Mouse (Mus musculus) heart, postnatal 25 days (tissue): ENCODE data around the gene Ephb1. TPM values are rescaled to one million over a fixed set of nuclear protein-coding genes. Genes with fewer than 3 reads are reported as not detected.

ENCODE experiments used
- DNase-seq: peaks from one replicate; pipeline ENCODE4 v3.0.0; 2022; ENCODE audit warnings: low spot score
- intact Hi-C: fragments of 180-260 bp; cut with DNase I; formaldehyde crosslinking; loops from one replicate; pipeline ENCODE4 v1.15.1; 2025
- total RNA-seq, 2 experiments: library from RNA; stranded (reverse); gene quantifications; 2 replicates each; pipeline ENCODE4 v1.2.3; 2021

Gene Ephb1
- total RNA-seq, 2 experiments from 2014 or later = 19.5 to 21.0 TPM

DNA sequence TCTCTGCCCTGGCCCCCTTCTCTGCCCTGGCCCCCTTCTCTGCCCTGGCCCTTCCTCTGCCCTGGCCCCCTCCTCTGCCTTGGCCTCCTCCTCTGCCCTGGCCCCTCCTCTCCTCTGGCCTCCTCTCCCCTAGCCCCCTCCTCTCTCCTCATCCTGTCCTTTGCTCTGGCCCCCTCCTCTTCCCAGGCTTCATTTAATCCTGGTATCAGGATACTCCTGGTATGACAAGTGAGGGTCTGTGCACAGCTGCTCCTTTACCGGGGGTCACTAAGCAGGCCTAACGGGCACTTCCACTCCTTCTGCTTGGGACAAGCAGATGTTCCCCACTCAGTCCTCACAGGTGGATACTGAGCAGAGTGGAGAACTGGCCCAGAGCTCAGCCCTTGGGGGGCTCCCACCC is 247.3 kb downstream of the Ephb1 start:
- DNase-seq = no peak
- intact Hi-C loops = no loop called here

- intact Hi-C loops = no loop called here
- DNase-seq = no peak
Observed at GRCm38 (mm10) chr9:102096825-102097224, 257.7 kb downstream of the Ephb1 start.

- intact Hi-C loops = no loop called here
- no peak for DNase-seq
Observed at GRCm38 (mm10) chr9:102088598-102088997, 265.9 kb downstream of the Ephb1 start.

- intact Hi-C loops = no loop called here
Observed at GRCm38 (mm10) chr9:102086053-102086706, 268.3 kb downstream of the Ephb1 start.

DNA sequence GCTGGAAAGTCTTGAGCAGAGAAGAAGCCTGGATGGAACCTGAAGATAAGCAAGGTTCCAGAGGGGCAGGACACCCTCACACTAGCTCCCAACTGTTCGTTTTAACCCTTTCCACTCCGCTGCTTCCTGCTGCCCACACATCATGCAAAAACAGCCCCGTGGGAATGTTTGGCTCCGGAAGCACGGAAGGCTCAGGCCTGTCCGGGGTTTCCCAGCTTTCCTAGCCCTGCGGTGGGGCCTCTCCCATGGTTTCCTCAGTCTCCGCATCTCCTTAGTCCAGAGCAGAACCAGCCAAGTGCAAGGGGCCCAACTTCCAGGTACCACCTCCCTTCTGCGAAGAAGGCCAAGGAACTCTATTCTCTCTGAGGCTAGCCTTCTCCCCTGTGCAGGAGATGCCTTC is 269.0 kb downstream of the Ephb1 start:
- no peak for DNase-seq
- intact Hi-C loops = no loop called here

More at GRCm38 (mm10) chr9:102086053-102086706, 268.3 kb downstream of the Ephb1 start:
- DNase-seq = no peak

DNA sequence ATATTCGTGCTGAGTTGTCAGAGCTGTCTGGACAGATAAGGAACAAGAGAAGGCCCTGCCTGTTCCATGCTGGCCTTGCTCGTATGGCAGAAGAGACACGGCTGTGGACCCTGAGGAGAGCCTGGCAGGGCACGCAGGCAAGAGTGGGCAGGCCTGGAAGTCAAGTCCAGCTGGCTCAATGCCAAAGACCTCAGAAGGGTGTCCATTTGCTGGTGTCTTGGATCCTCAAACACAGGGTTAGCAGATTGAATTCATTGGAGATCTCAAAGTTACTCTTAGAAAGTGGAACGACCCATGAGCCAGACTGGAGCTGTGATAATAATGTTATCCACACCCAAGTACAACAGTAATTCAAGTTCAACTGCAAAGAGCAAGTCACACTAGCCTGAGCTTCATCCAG is 273.6 kb downstream of the Ephb1 start:
- no peak for DNase-seq
- intact Hi-C loops = no loop called here

GRCm38 (mm10) chr9:102079151-102079550 is 275.3 kb downstream of the Ephb1 start:
- intact Hi-C loops = no loop called here
- DNase-seq = no peak

DNA sequence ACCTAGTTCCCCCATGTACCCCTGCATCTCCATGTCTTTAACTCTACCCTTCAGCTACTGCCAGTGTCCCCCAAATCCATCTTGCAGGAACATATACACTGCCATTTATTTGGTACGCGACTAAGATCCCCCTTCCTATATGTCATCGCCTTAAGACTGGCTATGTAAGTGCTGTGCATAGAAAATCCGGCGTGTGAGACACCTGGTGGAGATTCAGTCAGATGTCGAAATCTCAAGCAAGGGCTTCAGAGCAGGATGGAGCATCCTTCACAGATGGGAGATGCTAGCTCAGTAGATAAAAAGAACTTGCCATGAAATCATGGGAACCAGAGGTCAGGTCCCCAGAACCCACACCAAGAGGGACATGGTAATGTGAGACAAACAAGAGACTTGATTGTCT is 276.3 kb downstream of the Ephb1 start:
- DNase-seq = no peak

GRCm38 (mm10) chr9:102075539-102075938 is 279.0 kb downstream of the Ephb1 start:
- intact Hi-C loops = no loop called here
- no peak for DNase-seq

More for the DNA sequence above, 276.3 kb downstream of the Ephb1 start:
- intact Hi-C loops = no loop called here

- intact Hi-C loops = no loop called here
- no peak for DNase-seq
Observed at GRCm38 (mm10) chr9:102073404-102073803, 281.1 kb downstream of the Ephb1 start.

GRCm38 (mm10) chr9:102069151-102069882 is 285.2 kb downstream of the Ephb1 start:
- DNase-seq = no peak
- intact Hi-C loops = no loop called here

- no peak for DNase-seq
- intact Hi-C loops = no loop called here
Observed at GRCm38 (mm10) chr9:102066601-102067000, 287.9 kb downstream of the Ephb1 start.

DNA sequence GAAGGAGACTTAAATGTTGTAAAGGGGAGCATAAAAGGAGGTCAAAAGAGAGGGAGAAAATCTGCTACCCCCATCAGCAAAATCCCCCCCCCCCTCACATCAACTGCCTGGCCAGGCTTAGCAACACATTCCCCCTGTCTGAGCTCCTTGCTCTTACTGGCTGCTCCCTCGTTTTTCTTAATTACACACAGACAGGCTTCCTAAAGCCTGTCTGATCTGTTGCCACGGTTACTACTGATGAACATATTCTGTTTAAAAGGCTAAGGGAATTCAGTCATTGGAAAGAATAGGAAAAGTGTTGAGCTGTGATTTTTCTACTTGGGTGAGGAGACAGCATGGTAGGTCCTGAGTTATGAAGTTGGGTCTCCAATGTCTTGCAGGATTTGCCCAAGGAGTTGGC is 308.6 kb downstream of the Ephb1 start:
- DNase-seq = no peak
- intact Hi-C loops = no loop called here

DNA sequence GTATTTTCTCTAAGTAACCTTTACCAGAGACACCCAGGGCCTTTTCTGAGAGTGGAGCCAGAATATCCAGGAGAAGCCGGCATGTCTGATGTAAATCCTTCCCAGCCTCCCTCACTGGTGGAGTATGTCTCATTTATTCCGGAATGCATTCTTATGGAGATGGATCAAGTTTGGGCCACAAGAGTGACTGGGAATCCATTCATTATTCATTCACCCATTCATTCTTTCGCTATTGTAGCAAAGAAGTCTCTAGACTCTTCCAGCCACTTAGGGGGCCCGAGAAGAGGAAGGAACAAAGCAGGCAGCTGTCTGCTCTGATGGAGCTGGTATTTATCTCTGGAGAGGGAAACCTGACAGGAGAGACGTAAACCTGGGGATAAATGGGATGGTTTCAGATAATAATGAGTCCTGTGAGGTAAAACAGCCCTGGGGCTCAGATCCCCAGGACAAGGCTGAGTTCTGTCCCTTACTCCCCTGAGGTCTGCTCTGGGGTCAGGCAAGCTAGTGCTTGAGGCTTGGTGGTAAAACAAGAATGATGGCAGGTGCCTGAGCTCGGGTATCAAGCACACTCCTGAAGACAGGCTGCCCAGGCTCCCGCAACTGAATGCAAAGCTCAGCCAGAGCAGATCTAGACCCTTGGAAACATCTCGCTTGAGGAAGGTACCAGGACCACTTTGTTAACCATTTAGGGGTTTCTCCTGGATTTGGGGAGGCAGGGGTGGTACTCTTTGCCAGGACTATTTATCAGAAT is 309.2 kb downstream of the Ephb1 start:
- intact Hi-C loops = no loop called here
- DNase-seq = no peak

DNA sequence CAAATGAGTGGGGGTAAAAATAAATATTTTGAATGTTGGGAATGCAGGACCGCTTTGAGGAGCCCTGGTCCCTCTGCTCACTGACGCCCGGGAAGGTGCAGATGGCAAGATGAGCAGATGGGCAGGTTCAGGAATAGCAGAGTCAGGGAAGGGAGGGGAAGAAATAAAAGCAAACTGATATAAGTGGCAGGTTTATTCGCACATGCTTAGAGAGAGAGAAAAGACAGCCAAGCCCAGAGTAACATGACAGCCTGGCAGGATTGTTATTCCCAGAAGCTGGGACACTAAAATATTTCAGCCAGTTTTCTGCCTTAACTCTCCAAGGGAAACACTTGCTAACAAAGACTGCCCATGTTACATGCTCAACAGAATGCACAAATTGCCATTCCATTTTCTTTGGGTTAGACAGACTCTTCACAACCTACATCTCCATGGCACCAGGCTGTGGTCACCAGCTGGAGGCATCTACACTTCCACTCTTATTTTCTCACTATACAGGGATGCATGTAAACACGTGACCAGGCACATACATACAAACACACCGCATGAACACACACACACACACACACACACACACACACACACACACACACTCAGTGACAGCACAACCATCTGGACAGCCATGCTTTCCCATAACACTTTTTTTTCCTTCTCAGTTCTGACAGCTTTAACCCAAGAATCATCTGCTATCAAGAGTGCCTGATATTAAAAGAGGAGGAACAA is 315.3 kb downstream of the Ephb1 start:
- no peak for DNase-seq
- intact Hi-C loops = no loop called here

DNA sequence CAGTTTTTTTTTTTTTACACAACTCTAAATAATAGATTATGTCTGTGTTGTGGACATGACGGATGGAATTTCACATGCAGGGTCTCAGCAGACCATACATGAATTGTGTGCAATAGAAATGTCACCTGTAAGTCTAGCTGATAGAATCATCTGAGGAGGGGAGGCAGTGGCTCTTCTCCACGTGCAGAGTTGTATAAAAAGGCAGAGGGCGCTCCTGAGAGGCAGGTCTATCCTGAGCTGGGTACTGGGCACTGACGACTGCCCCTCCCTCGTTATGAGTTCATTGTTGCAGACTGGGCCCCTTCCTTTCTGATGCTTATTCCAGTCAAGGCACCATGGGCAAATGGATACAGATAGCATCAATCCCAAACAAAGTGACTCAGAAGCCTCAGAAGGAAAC is 318.4 kb downstream of the Ephb1 start:
- intact Hi-C loops = no loop called here
- DNase-seq = no peak

DNA sequence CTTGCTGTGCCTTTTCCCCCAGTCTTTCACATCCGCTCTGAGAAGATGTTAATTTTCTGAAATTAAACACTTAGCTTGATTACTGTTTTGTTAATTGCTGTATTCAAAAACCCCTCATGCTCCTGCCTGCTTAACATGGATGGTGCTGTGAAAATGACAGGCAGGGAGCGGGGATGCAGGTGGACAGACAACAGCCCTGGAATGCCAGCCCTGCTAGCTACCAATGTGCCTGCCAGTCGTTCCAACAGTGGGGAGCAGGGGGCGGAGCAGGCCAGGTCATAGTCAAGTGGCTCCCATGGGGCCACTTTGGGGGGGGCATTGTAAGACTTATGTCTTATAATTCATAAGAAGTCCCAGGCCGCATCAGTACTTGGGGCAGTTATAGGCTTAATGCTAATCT is 321.3 kb downstream of the Ephb1 start:
- no peak for DNase-seq
- intact Hi-C loops = no loop called here

DNA sequence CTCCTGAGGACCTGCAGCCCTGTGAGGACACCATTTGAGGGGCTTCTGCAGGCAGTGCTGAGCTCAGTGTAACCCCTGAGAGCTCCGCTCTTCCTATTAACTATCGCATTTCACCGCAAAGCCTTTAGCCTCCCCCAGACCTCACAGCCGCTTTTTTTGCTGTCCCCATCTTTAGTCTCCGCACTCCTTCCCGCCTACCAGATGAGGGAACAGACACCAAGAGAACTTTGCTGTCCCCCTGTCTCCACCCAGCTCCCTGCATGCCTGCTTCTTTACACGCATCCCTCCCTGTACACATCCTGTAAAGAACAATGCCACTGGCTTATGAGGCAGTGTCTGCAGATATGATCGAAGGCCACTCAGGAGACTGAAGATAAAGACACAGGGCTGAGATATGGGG is 322.1 kb downstream of the Ephb1 start:
- DNase-seq = no peak
- intact Hi-C loops = no loop called here

GRCm38 (mm10) chr9:102029661-102030060 is 324.8 kb downstream of the Ephb1 start:
- intact Hi-C loops = no loop called here
- no peak for DNase-seq

- no peak for DNase-seq
- intact Hi-C loops = no loop called here
Observed at GRCm38 (mm10) chr9:102026136-102026535, 328.4 kb downstream of the Ephb1 start.
